Mouse (Mus musculus) thymus, adult 18-20 months (tissue): ENCODE results near the gene Mrgprb1.
"Not testable (repeated sequence)": the region's sequence is repeated elsewhere in the genome, so short reads cannot be mapped to it uniquely, and the experiment has no call there.

Experiments
- DNase-seq, 2 experiments: peaks; one replicate each; pipeline ENCODE4 v3.0.0; 2022; ENCODE audit warnings: mixed read lengths in 2 of 2

Mrgprb1 gene

DNA sequence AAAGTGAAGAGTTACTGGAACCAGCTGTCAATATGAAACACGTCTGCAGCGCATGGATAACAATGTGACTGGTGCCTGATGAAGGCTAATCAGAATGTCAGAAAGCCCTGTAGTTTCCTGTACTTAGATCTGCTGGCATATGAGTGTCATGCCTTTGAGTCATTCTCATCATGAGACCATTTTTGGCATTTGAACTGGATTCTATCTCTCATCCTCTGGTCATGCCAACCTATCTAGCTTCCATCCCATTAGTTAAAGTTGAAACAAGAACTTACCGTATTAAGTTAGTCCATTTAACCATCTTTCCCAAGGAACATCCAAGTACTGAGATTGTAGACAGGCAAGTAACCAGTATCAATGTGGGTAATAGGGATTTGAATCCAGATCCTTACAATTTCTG is at the start of gene Mrgprb1:
Mrgprb1 (minus strand) TSS at position 101 of the 400 bp plus-strand sequence.
- DNase-seq: no peak

DNA sequence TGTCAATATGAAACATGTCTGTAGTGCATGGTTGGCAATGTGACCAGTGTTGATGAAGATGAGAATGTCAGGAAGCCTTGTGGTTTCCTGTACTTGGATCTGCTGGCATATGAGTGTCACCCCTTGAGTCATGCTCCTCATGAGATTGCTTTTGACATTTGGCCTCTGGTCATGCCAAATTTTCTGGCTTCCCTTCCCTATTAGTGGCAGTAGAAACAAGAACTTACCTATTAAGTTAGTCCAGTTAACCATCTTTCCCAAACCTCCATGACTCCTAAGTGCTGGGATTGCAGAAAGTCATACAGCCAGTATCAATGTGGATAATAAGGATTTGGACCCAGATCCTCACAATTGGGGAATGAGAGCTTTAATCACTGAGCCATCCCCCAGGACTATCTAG is 43.1 kb upstream of the Mrgprb1 start, which contains the start of gene Mrgprx2:
Mrgprx2 (minus strand) TSS at position 101 of the 400 bp plus-strand sequence.
- no peak for DNase-seq

DNA sequence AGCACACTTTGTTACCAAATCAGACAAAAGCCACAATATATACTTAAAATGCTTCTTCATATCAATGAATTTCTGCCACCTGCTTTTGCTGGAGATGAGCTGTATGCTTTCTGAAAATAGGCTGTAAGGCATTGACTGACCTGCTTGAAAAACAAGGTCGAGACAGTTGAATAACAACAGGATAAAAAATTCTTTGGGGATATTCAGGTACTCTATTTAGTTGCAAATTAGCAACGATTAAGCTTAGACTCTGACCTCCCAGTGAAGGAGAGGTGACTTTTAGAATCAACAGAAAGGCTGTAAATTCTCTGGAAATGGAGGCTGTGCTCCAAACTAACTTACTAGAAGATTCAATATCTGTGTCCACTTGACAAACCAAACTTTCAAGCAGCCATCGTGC is 19.6 kb downstream of the Mrgprb1 start:
- DNase-seq: no peak

DNA sequence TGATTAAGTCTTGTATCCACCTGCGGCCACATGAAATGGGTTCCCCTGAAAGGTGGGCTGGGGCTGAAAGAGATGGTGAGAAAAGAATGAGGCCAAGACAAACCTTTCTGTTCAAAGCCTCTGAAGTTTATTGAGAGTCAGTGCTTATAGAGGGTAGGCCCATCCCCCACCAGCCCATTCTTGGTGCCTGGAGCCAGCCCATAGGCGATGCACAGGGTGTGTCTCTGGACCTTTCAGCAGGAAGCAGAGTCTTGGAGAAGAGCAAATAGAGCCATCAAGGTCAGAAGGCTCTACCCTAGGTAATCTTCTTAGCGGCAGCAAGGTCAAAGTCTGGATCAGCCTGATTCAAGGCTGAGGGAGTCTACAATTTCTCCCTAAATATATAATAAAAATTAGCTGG is 20.2 kb downstream of the Mrgprb1 start:
- DNase-seq: not testable (repeated sequence)
